Mouse (Mus musculus) heart, postnatal 0 days (tissue): ENCODE measurements around the gene Muc1.

Experiments
- CTCF ChIP-seq: IDR thresholded peaks from 2 replicates; pipeline ENCODE4 v1.5.1; 2016; ENCODE audit warnings: antibody characterized with exemption, control low read depth, low read depth
- EP300 ChIP-seq: IDR thresholded peaks from 2 replicates; pipeline ENCODE4 v1.6.1; 2016; ENCODE audit warnings: antibody characterized with exemption, low read depth

GRCm38 (mm10) chr3:89270051-89270755, 41.3 kb downstream of the Muc1 start, which contains the start of gene Slc50a1:
- TF ChIP-seq CTCF (peak; percentile 39), EP300 (0 out of 2 replicates have a peak, but pooled peaks have one; percentile 18)
